Mouse (Mus musculus) liver, adult 2 months (tissue): ENCODE measurements around the gene Mtcl1. TPM values are rescaled to one million over a fixed set of nuclear protein-coding genes. Genes with fewer than 3 reads are reported as not detected.

ENCODE experiments used
- DNase-seq: peaks from one replicate; pipeline ENCODE4 v3.0.0-alpha.2; 2011; ENCODE audit warnings: low read depth, low spot score; ENCODE audit errors: extremely low read depth
- H3K27ac ChIP-seq: fragments of 200-500 bp; replicated peaks from 2 replicates; pipeline ENCODE4 v1.5.1; 2012; ENCODE audit warnings: low read depth, mild to moderate bottlenecking, control low read depth, inconsistent platforms, low read length; ENCODE audit not compliant: insufficient read depth
- H3K27me3 ChIP-seq: fragments of 200-500 bp; 2 replicates; pipeline ENCODE4 v1.6.1; 2012; ENCODE audit warnings: mild to moderate bottlenecking, moderate library complexity, low read length, inconsistent platforms; ENCODE audit not compliant: control insufficient read depth, insufficient read depth
- H3K36me3 ChIP-seq: fragments of 200-500 bp; 2 replicates; pipeline ENCODE4 v1.6.1; 2012; ENCODE audit warnings: low read length, inconsistent platforms; ENCODE audit not compliant: control insufficient read depth, insufficient read depth
- H3K4me1 ChIP-seq: fragments of 200-500 bp; 2 replicates; pipeline ENCODE4 v1.6.1; 2011; ENCODE audit warnings: low read length; ENCODE audit not compliant: control insufficient read depth, insufficient read depth
- H3K4me3 ChIP-seq: fragments of 200-500 bp; 2 replicates; pipeline ENCODE4 v1.5.1; 2011; ENCODE audit warnings: low read depth, mild to moderate bottlenecking, control low read depth, low read length, moderate library complexity; ENCODE audit not compliant: insufficient read depth
- H3K79me2 ChIP-seq: fragments of 200-500 bp; 2 replicates; pipeline ENCODE4 v1.6.1; 2012; ENCODE audit warnings: inconsistent platforms, mild to moderate bottlenecking, low read length, moderate library complexity; ENCODE audit not compliant: control insufficient read depth, insufficient read depth
- H3K9ac ChIP-seq: fragments of 200-500 bp; 2 replicates; pipeline ENCODE4 v1.6.1; 2012; ENCODE audit warnings: low read depth, mild to moderate bottlenecking, control low read depth, inconsistent platforms, low read length
- CTCF ChIP-seq: fragments of 200-500 bp; IDR thresholded peaks from 2 replicates; pipeline ENCODE4 v1.5.1; 2011; ENCODE audit warnings: low read depth, low read length, control low read depth
- POLR2A ChIP-seq: fragments of 200-500 bp; IDR thresholded peaks from 2 replicates; pipeline ENCODE4 v1.6.1; 2011; ENCODE audit warnings: low read length, control low read depth; ENCODE audit not compliant: insufficient read depth; ENCODE audit errors: extremely low read depth
- WGBS: fragments of 180-500 bp; shearing (Covaris S2); methylation state at CpG from one replicate; pipeline ENCODE4 v1.1.7; 2018; 5-methylcytosine and 5-hydroxymethylcytosine counted together
- polyA plus RNA-seq: library from polyadenylated mRNA; depleted of rRNA; stranded (reverse); fragments of >200 nt; gene quantifications from 2 replicates; pipeline ENCODE4 v1.2.3, GENCODE M21; 2012
- total RNA-seq: library from RNA; depleted of rRNA; stranded (reverse); fragments of >200 nt; gene quantifications from 2 replicates; pipeline ENCODE4 v1.2.3, GENCODE M21; 2014

Gene Mtcl1
- total and polyA plus RNA-seq, 2 experiments: 0.05 to 0.28 TPM

DNA sequence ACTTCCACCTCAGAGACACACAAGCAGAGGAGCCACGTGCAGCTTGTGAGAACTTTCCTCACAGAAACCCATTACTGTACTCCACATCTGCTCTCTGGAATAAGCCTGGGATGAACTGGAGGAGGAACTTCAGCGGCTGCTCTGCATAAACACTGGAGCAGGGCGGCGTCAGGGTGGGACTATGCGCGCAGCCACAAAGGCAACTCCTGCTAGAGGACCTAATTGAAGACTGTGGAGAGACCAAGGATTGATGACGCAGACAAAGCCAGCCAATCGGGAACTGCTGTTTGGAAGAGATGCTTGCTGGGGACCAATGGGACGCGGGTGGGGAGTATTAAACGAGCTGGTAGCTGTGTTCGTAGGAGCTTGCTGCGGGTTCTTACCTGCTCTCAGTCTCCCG, 127.6 kb downstream of the Mtcl1 start:
- WGBS: 80% methylated on average over 14 of the region's 14 CpGs
- H3K79me2 ChIP-seq: no peaks in the 10 kb centered on the region
- no peak overlapping the region for H3K27ac ChIP-seq
- no peak for DNase-seq
- no peaks in the 10 kb centered on the region for H3K27me3 ChIP-seq
- H3K4me1 ChIP-seq: no peaks in the 10 kb centered on the region
- H3K36me3 ChIP-seq: no peaks in the 10 kb centered on the region
- no peak overlapping the region for H3K4me3 ChIP-seq
- TF ChIP-seq POLR2A (no peak), CTCF (no peak)
- H3K9ac ChIP-seq: no peak overlapping the region

GRCm38 (mm10) chr17:66320716-66321372, 128.7 kb downstream of the Mtcl1 start:
- Histone ChIP-seq H3K79me2 (no peaks in the 10 kb centered on the region), H3K36me3 (no peaks in the 10 kb centered on the region), H3K27me3 (no peaks in the 10 kb centered on the region), H3K4me1 (no peaks in the 10 kb centered on the region), H3K27ac (no peak overlapping the region), H3K9ac (no peak overlapping the region), H3K4me3 (no peak overlapping the region)
- TF ChIP-seq POLR2A (no peak), CTCF (no peak)
- no peak for DNase-seq
- WGBS: 83% methylated on average over 20 of the region's 20 CpGs

- 82% methylated on average over 3 of the region's 3 CpGs for WGBS
- H3K36me3 ChIP-seq: no peaks in the 10 kb centered on the region
- no peaks in the 10 kb centered on the region for H3K79me2 ChIP-seq
- H3K27me3 ChIP-seq: no peaks in the 10 kb centered on the region
- TF ChIP-seq POLR2A (no peak), CTCF (no peak)
- no peak overlapping the region for H3K9ac ChIP-seq
- no peak for DNase-seq
- H3K4me3 ChIP-seq: no peak overlapping the region
- H3K4me1 ChIP-seq: no peaks in the 10 kb centered on the region
- no peak overlapping the region for H3K27ac ChIP-seq
Observed at GRCm38 (mm10) chr17:66318031-66318430, 131.5 kb downstream of the Mtcl1 start.

GRCm38 (mm10) chr17:66317576-66317975, 132.0 kb downstream of the Mtcl1 start:
- no peaks in the 10 kb centered on the region for H3K27me3 ChIP-seq
- no peaks in the 10 kb centered on the region for H3K4me1 ChIP-seq
- 96% methylated on average over 4 of the region's 4 CpGs for WGBS
- DNase-seq: no peak
- H3K27ac ChIP-seq: no peak overlapping the region
- H3K9ac ChIP-seq: no peak overlapping the region
- TF ChIP-seq CTCF (no peak), POLR2A (no peak)
- H3K4me3 ChIP-seq: no peak overlapping the region
- H3K79me2 ChIP-seq: no peaks in the 10 kb centered on the region
- no peaks in the 10 kb centered on the region for H3K36me3 ChIP-seq

GRCm38 (mm10) chr17:66317156-66317555, 132.4 kb downstream of the Mtcl1 start:
- Histone ChIP-seq H3K9ac (no peak overlapping the region), H3K27ac (no peak overlapping the region), H3K4me3 (no peak overlapping the region), H3K36me3 (no peaks in the 10 kb centered on the region), H3K27me3 (no peaks in the 10 kb centered on the region), H3K4me1 (no peaks in the 10 kb centered on the region), H3K79me2 (no peaks in the 10 kb centered on the region)
- no peak for DNase-seq
- TF ChIP-seq CTCF (no peak), POLR2A (no peak)
- 94% methylated on average over 5 of the region's 5 CpGs for WGBS

GRCm38 (mm10) chr17:66315451-66315850, 134.1 kb downstream of the Mtcl1 start:
- H3K27ac ChIP-seq: no peak overlapping the region
- no peak overlapping the region for H3K4me3 ChIP-seq
- DNase-seq: no peak
- no peaks in the 10 kb centered on the region for H3K27me3 ChIP-seq
- H3K79me2 ChIP-seq: no peaks in the 10 kb centered on the region
- H3K36me3 ChIP-seq: no peaks in the 10 kb centered on the region
- 45% methylated on average over 10 of the region's 10 CpGs for WGBS
- H3K4me1 ChIP-seq: no peaks in the 10 kb centered on the region
- no peak overlapping the region for H3K9ac ChIP-seq
- TF ChIP-seq CTCF (no peak), POLR2A (no peak)
